Mouse (Mus musculus) CH12.LX (cell line): ENCODE measurements around the gene Arid5b. TPM values are rescaled to one million over a fixed set of nuclear protein-coding genes. Genes with fewer than 3 reads are reported as not detected.

Experiments used
- DNase-seq: peaks from one replicate; pipeline ENCODE4 v3.0.0-alpha.2; 2013; ENCODE audit errors: extremely low read depth
- H3K27ac ChIP-seq: 2 replicates; pipeline ENCODE4 v1.5.1; 2012; ENCODE audit warnings: low read depth, mild to moderate bottlenecking, control low read depth, moderate library complexity; ENCODE audit not compliant: insufficient read depth
- H3K27me3 ChIP-seq: replicated peaks from 2 replicates; pipeline ENCODE3; 2012; ENCODE audit warnings: inconsistent platforms
- H3K36me3 ChIP-seq, 2 experiments: replicated peaks in 1 of 2; 2 replicates each; pipeline versions ENCODE3 to v1.6.1; 2012; ENCODE audit warnings: inconsistent platforms in 1 of 2, low read length in 1 of 2, mild to moderate bottlenecking in 1 of 2, mixed read lengths in 1 of 2, moderate library complexity in 1 of 2; ENCODE audit not compliant: control insufficient read depth in 1 of 2, insufficient read depth in 1 of 2
- H3K4me1 ChIP-seq, 2 experiments: 2 replicates each; pipeline ENCODE4 v1.6.1; 2012; ENCODE audit warnings: inconsistent platforms in 1 of 2, moderate library complexity in 1 of 2; ENCODE audit not compliant: insufficient read depth in 2 of 2, control insufficient read depth in 1 of 2
- H3K4me2 ChIP-seq: 2 replicates; pipeline ENCODE4 v1.6.1; 2012; ENCODE audit warnings: low read depth, mild to moderate bottlenecking, control low read depth; ENCODE audit not compliant: poor library complexity, insufficient read depth, severe bottlenecking
- H3K4me3 ChIP-seq, 3 experiments: fragments of 150-350 bp in 1 of 3; sonication (generic) in 1 of 3; replicated peaks in 1 of 3; 2 replicates each; pipeline versions ENCODE3 to v1.5.1; 2011 to 2012; ENCODE audit warnings: low read depth in 2 of 3, low read length in 2 of 3, mild to moderate bottlenecking in 2 of 3, moderate library complexity in 2 of 3, control low read depth in 1 of 3, improper control_type of control experiment in 1 of 3, inconsistent platforms in 1 of 3, mixed read lengths in 1 of 3; ENCODE audit not compliant: poor library complexity in 1 of 3
- H3K79me2 ChIP-seq: replicated peaks from 2 replicates; pipeline ENCODE4 v1.6.1; 2012; ENCODE audit warnings: mild to moderate bottlenecking, moderate library complexity; ENCODE audit not compliant: control insufficient read depth, poor library complexity, insufficient read depth, severe bottlenecking; ENCODE audit errors: extremely low read depth
- H3K9ac ChIP-seq: 2 replicates; pipeline ENCODE4 v1.6.1; 2012; ENCODE audit warnings: low read depth, mild to moderate bottlenecking, control low read depth, moderate library complexity; ENCODE audit not compliant: insufficient read depth
- H3K9me3 ChIP-seq: replicated peaks from 2 replicates; pipeline ENCODE3; 2012; ENCODE audit warnings: low read length, inconsistent platforms, mixed read lengths
- BHLHE40 ChIP-seq: IDR thresholded peaks from 2 replicates; pipeline ENCODE4 v1.6.1; 2011; ENCODE audit warnings: mild to moderate bottlenecking, low read depth, low read length, improper control_type of control experiment
- CHD1 ChIP-seq: IDR thresholded peaks from 2 replicates; pipeline ENCODE4 v1.6.1; 2012; ENCODE audit warnings: low read depth, low read length, improper control_type of control experiment, inconsistent platforms
- ELF1 ChIP-seq: IDR thresholded peaks from 2 replicates; pipeline ENCODE4 v1.6.1; 2014; ENCODE audit warnings: low read depth, mild to moderate bottlenecking, inconsistent platforms, low read length, improper control_type of control experiment
- HCFC1 ChIP-seq: IDR thresholded peaks from 2 replicates; pipeline ENCODE4 v1.6.1; 2012; ENCODE audit warnings: low read depth, mild to moderate bottlenecking, inconsistent platforms, low read length, improper control_type of control experiment
- IRF4 ChIP-seq: IDR thresholded peaks from 2 replicates; pipeline ENCODE4 v1.6.1; 2014; ENCODE audit warnings: low read depth, mild to moderate bottlenecking, inconsistent platforms, low read length, improper control_type of control experiment
- JUND ChIP-seq: conservative IDR thresholded peaks from 2 replicates; pipeline ENCODE4 v1.6.1; 2011; ENCODE audit warnings: low read depth, low read length, improper control_type of control experiment
- MAX ChIP-seq: IDR thresholded peaks from 2 replicates; pipeline ENCODE4 v1.6.1; 2011; ENCODE audit warnings: low read length, improper control_type of control experiment
- MXI1 ChIP-seq: IDR thresholded peaks from 2 replicates; pipeline ENCODE4 v1.6.1; 2011; ENCODE audit warnings: mild to moderate bottlenecking, low read depth, low read length, improper control_type of control experiment
- MYC ChIP-seq: IDR thresholded peaks from 2 replicates; pipeline ENCODE4 v1.6.1; 2011; ENCODE audit warnings: low read depth, mild to moderate bottlenecking, improper control_type of control experiment, low read length
- NELFE ChIP-seq: IDR thresholded peaks from 2 replicates; pipeline ENCODE4 v1.6.1; 2011; ENCODE audit warnings: low read depth, low read length, improper control_type of control experiment
- NRF1 ChIP-seq: IDR thresholded peaks from 2 replicates; pipeline ENCODE4 v1.6.1; 2014; ENCODE audit warnings: low read depth, mild to moderate bottlenecking, inconsistent platforms, low read length, improper control_type of control experiment, moderate library complexity
- PAX5 ChIP-seq: IDR thresholded peaks from 2 replicates; pipeline ENCODE4 v1.6.1; 2012; ENCODE audit warnings: low read length, inconsistent platforms, mixed read lengths
- POLR2AphosphoS2 ChIP-seq: IDR thresholded peaks from 2 replicates; pipeline ENCODE4 v1.6.1; 2011; ENCODE audit warnings: low read depth, low read length, improper control_type of control experiment
- RAD21 ChIP-seq: IDR thresholded peaks from 2 replicates; pipeline ENCODE4 v1.6.1; 2011; ENCODE audit warnings: low read depth, mild to moderate bottlenecking, low read length, improper control_type of control experiment, moderate library complexity
- SMC3 ChIP-seq: IDR thresholded peaks from 2 replicates; pipeline ENCODE4 v1.6.1; 2011; ENCODE audit warnings: low read depth, low read length, improper control_type of control experiment
- TBP ChIP-seq: conservative IDR thresholded peaks from 2 replicates; pipeline ENCODE4 v1.6.1; 2011; ENCODE audit warnings: low read depth, low read length, improper control_type of control experiment
- TCF12 ChIP-seq: IDR thresholded peaks from 2 replicates; pipeline ENCODE4 v1.6.1; 2014; ENCODE audit warnings: low read depth, mild to moderate bottlenecking, inconsistent platforms, low read length, improper control_type of control experiment
- UBTF ChIP-seq: IDR thresholded peaks from 2 replicates; pipeline ENCODE4 v1.6.1; 2012; ENCODE audit warnings: low read depth, mild to moderate bottlenecking, inconsistent platforms, low read length, improper control_type of control experiment, moderate library complexity
- ZC3H11A ChIP-seq: IDR thresholded peaks from 2 replicates; pipeline ENCODE4 v1.6.1; 2012; ENCODE audit warnings: low read depth, mild to moderate bottlenecking, inconsistent platforms, low read length, improper control_type of control experiment
- ZKSCAN1 ChIP-seq: IDR thresholded peaks from 2 replicates; pipeline ENCODE4 v1.6.1; 2012; ENCODE audit warnings: low read depth, inconsistent platforms, low read length, improper control_type of control experiment, borderline replicate concordance
- ZMIZ1 ChIP-seq: IDR thresholded peaks from 2 replicates; pipeline ENCODE4 v1.6.1; 2012; ENCODE audit warnings: low read depth, mild to moderate bottlenecking, inconsistent platforms, low read length, improper control_type of control experiment
- ZNF384 ChIP-seq: IDR thresholded peaks from 2 replicates; pipeline ENCODE4 v1.6.1; 2012; ENCODE audit warnings: low read depth, low read length, improper control_type of control experiment, inconsistent platforms
- dilution Hi-C: fragments of 300-500 bp; cut with MboI; formaldehyde crosslinking; loops from 2 replicates; pipeline ENCODE4 v1.14.3; 2020; ENCODE audit warnings: low sequenced_read_pairs; ENCODE audit not compliant: extremely low pct_unique_long_range_greater_than_20kb, extremely low pct_ligation_motif_present
- in situ Hi-C: fragments of 300-500 bp; cut with MboI; formaldehyde crosslinking; loops from 3 replicates; pipeline ENCODE4 v1.14.3; 2019; ENCODE audit warnings: low sequenced_read_pairs, low pct_ligation_motif_present, low pct_unique_long_range_greater_than_20kb, mixed read lengths
- polyA plus RNA-seq: library from polyadenylated mRNA; unstranded; fragments of >175 nt; gene quantifications from 2 replicates; pipeline ENCODE4 v1.2.1, GENCODE M21; 2012; ENCODE audit warnings: low read depth; ENCODE audit not compliant: insufficient read length
- total RNA-seq, 2 experiments: library from RNA; depleted of rRNA; stranded (reverse); fragments of 300-350 nt in 1 of 2; fragments of >200 nt in 1 of 2; gene quantifications; 2 replicates each; pipeline ENCODE4 v1.2.3; 2012 to 2014

Gene Arid5b
- total and polyA plus RNA-seq, 3 experiments, result 1.1 to 2.6 (median 1.8) TPM

GRCm38 (mm10) chr10:68222676-68223075, 55.9 kb downstream of the Arid5b start:
- H3K4me3 ChIP-seq, result no peak overlapping the region
- no peaks in the 10 kb centered on the region for H3K27me3 ChIP-seq
- no peak overlapping the region for H3K4me2 ChIP-seq
- in situ Hi-C loops, result no loop called here
- TF ChIP-seq SMC3, result no peak
- no peak for TF ChIP-seq POLR2AphosphoS2
- TF ChIP-seq TBP, result no peak
- no peak for TF ChIP-seq PAX5
- no peak for TF ChIP-seq HCFC1
- TF ChIP-seq RAD21, result no peak
- TF ChIP-seq NELFE, result no peak
- no peak for TF ChIP-seq IRF4
- no peak for TF ChIP-seq MXI1
- no peak for TF ChIP-seq UBTF
- TF ChIP-seq TCF12, result no peak
- no peak for TF ChIP-seq ZNF384
- H3K27ac ChIP-seq, result no peak overlapping the region
- DNase-seq, result no peak
- peaks cover 16 to 40% of the 10 kb centered on the region in 2 experiments for H3K36me3 ChIP-seq
- H3K79me2 ChIP-seq, result no peaks in the 10 kb centered on the region
- no peak overlapping the region for H3K9ac ChIP-seq
- peaks cover 6 to 15% of the 10 kb centered on the region in 2 experiments; a peak in 3 of 4 replicates for H3K4me1 ChIP-seq
- dilution Hi-C loops, result no loop called here
- H3K9me3 ChIP-seq, result no peaks in the 10 kb centered on the region

GRCm38 (mm10) chr10:68222012-68222411, 56.5 kb downstream of the Arid5b start:
- Histone ChIP-seq H3K4me2 (no peak overlapping the region), H3K27ac (no peak overlapping the region), H3K9me3 (peaks cover 7% of the 10 kb centered on the region), H3K36me3 (peaks cover 16 to 45% of the 10 kb centered on the region in 2 experiments), H3K9ac (no peak overlapping the region), H3K4me3 (no peak overlapping the region), H3K79me2 (no peaks in the 10 kb centered on the region), H3K4me1 (peaks cover 6 to 15% of the 10 kb centered on the region in 2 experiments; a peak in 3 of 4 replicates), H3K27me3 (no peaks in the 10 kb centered on the region)
- no peak for DNase-seq
- in situ Hi-C loops, result no loop called here
- TF ChIP-seq HCFC1 (no peak), BHLHE40 (no peak), ELF1 (no peak), RAD21 (no peak), JUND (no peak), UBTF (no peak), POLR2AphosphoS2 (no peak), TCF12 (no peak), SMC3 (no peak), MAX (no peak), CHD1 (no peak), NELFE (no peak), ZC3H11A (no peak), NRF1 (no peak), PAX5 (no peak), ZKSCAN1 (no peak), IRF4 (no peak), TBP (no peak), ZMIZ1 (no peak), MYC (no peak)
- dilution Hi-C loops, result no loop called here
